Comparison of ENCODE assay signal across 9 mouse cellular contexts in genomic region chrX:102017213-102017923, GRCm38 (mm10). TPM values are rescaled to one million over a fixed set of nuclear protein-coding genes. Genes with fewer than 3 reads are reported as not detected.
DNase-seq lines count a peak whose midpoint lies in the region; ATAC-seq and TF ChIP-seq lines count a peak whose summit lies in the region.
"Had no signal": no experiment of that assay in that cellular context is flagged by ENCODE, and none has a peak within 500 bp of the region (broad histone marks: within the 10 kb centered on the region; RNA-seq: fewer than 3 reads in every experiment).

No protein-coding gene starts in this region.

- peak overlapping the region; percentile 24; the same call in 1 of the 2 replicates for H3K27ac ChIP-seq in lung, embryonic 14.5 days (ENCODE audit: low read depth)
- peak overlapping the region; percentile 79 for H3K27ac ChIP-seq in heart, embryonic 10.5 days
- 0 out of 2 replicates have a peak overlapping the region, but pooled peaks have one; percentile 13 for H3K27ac ChIP-seq in stomach, postnatal 0 days (replicated peaks)
- H3K27ac ChIP-seq: neural tube, embryonic 12.5 days had no signal

- DNase-seq in lung, embryonic 14.5 days: peak; percentile 18
- no peak for DNase-seq in lung, postnatal 14 days
- DNase-seq in heart, embryonic 10.5 days (ENCODE audit: low spot score): no peak
- peak; percentile 15 to 56 for DNase-seq in kidney, postnatal 25 days
- DNase-seq in stomach, postnatal 0 days (ENCODE audit: low spot score): no peak
- DNase-seq in cerebellum, postnatal 10 days: no peak
- DNase-seq in cerebellum, adult 11 months: no peak

- H3K9me3 ChIP-seq in lung, embryonic 14.5 days (ENCODE audit: low read depth, low read length): no peaks in the 10 kb centered on the region
- H3K9me3 ChIP-seq in heart, embryonic 10.5 days: no peaks in the 10 kb centered on the region
- H3K9me3 ChIP-seq in stomach, postnatal 0 days (ENCODE audit: control insufficient read depth, low read length): no peaks in the 10 kb centered on the region
- H3K9me3 ChIP-seq: neural tube, embryonic 12.5 days had no signal

- H3K4me2 ChIP-seq in lung, embryonic 14.5 days: peak overlapping the region; percentile 33; the same call in 1 of the 2 replicates
- no peak overlapping the region for H3K4me2 ChIP-seq in stomach, postnatal 0 days (replicated peaks; ENCODE audit: low read depth)
- H3K4me2 ChIP-seq: midbrain, embryonic 11.5 days; neural tube, embryonic 12.5 days had no signal

- H3K4me3 ChIP-seq in lung, embryonic 14.5 days (ENCODE audit: low read depth, low read length): peak overlapping the region; percentile 9; the same call in 1 of the 2 replicates
- H3K4me3 ChIP-seq in heart, embryonic 10.5 days: no peak overlapping the region
- H3K4me3 ChIP-seq in stomach, postnatal 0 days (ENCODE audit: low read depth, low read length): no peak overlapping the region
- H3K4me3 ChIP-seq: neural tube, embryonic 12.5 days had no signal

- no peaks in the 10 kb centered on the region for H3K27me3 ChIP-seq in lung, embryonic 14.5 days (ENCODE audit: insufficient read depth, low read length)
- H3K27me3 ChIP-seq in heart, embryonic 10.5 days (ENCODE audit: insufficient read depth, poor library complexity, severe bottlenecking): peaks cover 59% of the 10 kb centered on the region; the same call in 1 of the 2 replicates
- no peaks in the 10 kb centered on the region for H3K27me3 ChIP-seq in stomach, postnatal 0 days (ENCODE audit: control insufficient read depth, insufficient read depth, low read length)
- H3K27me3 ChIP-seq: neural tube, embryonic 12.5 days had no signal

- TF ChIP-seq EP300 in stomach, postnatal 0 days (optimal IDR thresholded peaks at IDR 0.05): no peak

- no peak overlapping the region for H3K9ac ChIP-seq in lung, embryonic 14.5 days
- no peak overlapping the region for H3K9ac ChIP-seq in stomach, postnatal 0 days (ENCODE audit: low read length)
- H3K9ac ChIP-seq: neural tube, embryonic 12.5 days had no signal

- WGBS in lung, embryonic 14.5 days: 45% methylated on average over 9 of the region's 9 CpGs
- WGBS in heart, embryonic 10.5 days: 27% methylated on average over 9 of the region's 9 CpGs
- WGBS in stomach, postnatal 0 days: 50% methylated on average over 9 of the region's 9 CpGs

- no peaks in the 10 kb centered on the region for H3K4me1 ChIP-seq in lung, embryonic 14.5 days (ENCODE audit: insufficient read depth)
- H3K4me1 ChIP-seq in heart, embryonic 10.5 days: peaks cover 37% of the 10 kb centered on the region
- no peaks in the 10 kb centered on the region for H3K4me1 ChIP-seq in stomach, postnatal 0 days (replicated peaks; ENCODE audit: control insufficient read depth, insufficient read depth)
- H3K4me1 ChIP-seq: neural tube, embryonic 12.5 days had no signal

- peak; percentile 31; the same call in 1 of the 2 replicates for ATAC-seq in lung, embryonic 14.5 days (ENCODE audit: insufficient read depth)
- no peak for ATAC-seq in stomach, postnatal 0 days (ENCODE audit: low FRiP score, low TSS enrichment)

- TF ChIP-seq CTCF in lung, embryonic 14.5 days (IDR thresholded peaks at IDR 0.05; ENCODE audit: low read depth): no peak
- TF ChIP-seq CTCF in stomach, postnatal 0 days (IDR thresholded peaks at IDR 0.05; ENCODE audit: low read depth): no peak

- H3K36me3 ChIP-seq in lung, embryonic 14.5 days (ENCODE audit: insufficient read depth): no peaks in the 10 kb centered on the region
- H3K36me3 ChIP-seq in heart, embryonic 10.5 days: no peaks in the 10 kb centered on the region
- no peaks in the 10 kb centered on the region for H3K36me3 ChIP-seq in stomach, postnatal 0 days (ENCODE audit: control insufficient read depth, insufficient read depth, low read length)
- H3K36me3 ChIP-seq: neural tube, embryonic 12.5 days had no signal

RNA-seq across cellular contexts. Expression of gene Rtl5, which starts 53.7 kb away (rescaled TPM):
- polyA plus RNA-seq in lung, embryonic 14.5 days (2014; fragmentation: Nextera tagmentation; extraction: Ambion mirVana): 1.1 and 1.2 TPM in 2 replicates
- polyA plus RNA-seq in heart, embryonic 10.5 days (2016; fragmentation: Nextera tagmentation; extraction: Ambion mirVana): 0.92 and 1.1 TPM in 2 replicates
- polyA plus RNA-seq in stomach, postnatal 0 days (2015; fragmentation: Nextera tagmentation; extraction: Ambion mirVana): 0.56 and 0.64 TPM in 2 replicates

Comparison
In these comparisons a context has a peak if more than half of its experiments do, and no peak if none do; other contexts are left out.
1. DNase-seq: peak in lung, embryonic 14.5 days (single experiment) and kidney, postnatal 25 days (2 of 2); none in lung, postnatal 14 days (single experiment), heart, embryonic 10.5 days (single experiment), stomach, postnatal 0 days (single experiment), cerebellum, postnatal 10 days (0 of 2) and cerebellum, adult 11 months (single experiment).
2. H3K27ac ChIP-seq: peak in every context shown above with its lines; median percentile 79 in heart, embryonic 10.5 days; 24 in lung, embryonic 14.5 days; 13 in stomach, postnatal 0 days.